Mouse (Mus musculus) kidney, postnatal 0 days (tissue): ENCODE measurements around the gene Csrnp3. TPM values are rescaled to one million over a fixed set of nuclear protein-coding genes. Genes with fewer than 3 reads are reported as not detected.

Source experiments
- ATAC-seq: fragments of 200-750 bp; cut with Nextera tagmentation; replicated peaks from 2 replicates; pipeline ENCODE4 v1.8.0; 2017; ENCODE audit warnings: low read depth, moderate number of reproducible peaks, moderate TSS enrichment, moderate library complexity; ENCODE audit not compliant: low FRiP score
- DNase-seq: peaks from one replicate; pipeline ENCODE4 v3.0.0-alpha.2; 2016; ENCODE audit warnings: low spot score
- H3K27ac ChIP-seq: fragments of 300-500 bp; sonication (generic); 2 replicates; pipeline ENCODE4 v1.5.1; 2014; ENCODE audit warnings: mild to moderate bottlenecking
- H3K27me3 ChIP-seq: fragments of 300-500 bp; sonication (generic); 2 replicates; pipeline ENCODE4 v1.6.1; 2014; ENCODE audit warnings: low read length, mixed read lengths; ENCODE audit not compliant: insufficient read depth
- H3K36me3 ChIP-seq: fragments of 300-500 bp; sonication (generic); 2 replicates; pipeline ENCODE4 v1.6.1; 2014; ENCODE audit warnings: low read length, mixed read lengths; ENCODE audit not compliant: insufficient read depth
- H3K4me1 ChIP-seq: fragments of 300-500 bp; sonication (generic); replicated peaks from 2 replicates; pipeline ENCODE4 v1.6.1; 2014; ENCODE audit warnings: antibody characterized with exemption, low read length, mixed read lengths; ENCODE audit not compliant: insufficient read depth
- H3K4me2 ChIP-seq: fragments of 300-500 bp; sonication (generic); 2 replicates; pipeline ENCODE4 v1.6.1; 2014; ENCODE audit warnings: mild to moderate bottlenecking, low read length, moderate library complexity, mixed read lengths
- H3K4me3 ChIP-seq: fragments of 300-500 bp; sonication (generic); replicated peaks from 2 replicates; pipeline ENCODE4 v1.5.1; 2014; ENCODE audit warnings: low read depth, low read length
- H3K9ac ChIP-seq: fragments of 300-500 bp; sonication (generic); 2 replicates; pipeline ENCODE4 v1.6.1; 2014; ENCODE audit warnings: low read depth, low read length
- H3K9me3 ChIP-seq: fragments of 300-500 bp; sonication (generic); replicated peaks from 2 replicates; pipeline ENCODE4 v1.6.1; 2016; ENCODE audit warnings: low read length, inconsistent platforms, mixed read lengths
- CTCF ChIP-seq: IDR thresholded peaks from 2 replicates; pipeline ENCODE4 v1.5.1; 2016; ENCODE audit warnings: antibody characterized with exemption, low read depth, mild to moderate bottlenecking, moderate library complexity
- whole genome bisulfite sequencing: fragments of 180-500 bp; shearing (Covaris S2); extraction: QIAGEN DNeasy Blood & Tissue Kit; methylation state at CpG from one replicate; pipeline ENCODE4 v1.1.7; 2014; 5-methylcytosine and 5-hydroxymethylcytosine counted together
- polyA plus RNA-seq: library from polyadenylated mRNA; unstranded; fragments of >200 nt; fragmentation: Nextera tagmentation; extraction: Ambion mirVana; gene quantifications from 2 replicates; pipeline ENCODE4 v1.2.1, GENCODE M21; 2015

Csrnp3 gene
- polyA plus RNA-seq, 1 experiment from 2014 or later: 1.5 TPM

DNA sequence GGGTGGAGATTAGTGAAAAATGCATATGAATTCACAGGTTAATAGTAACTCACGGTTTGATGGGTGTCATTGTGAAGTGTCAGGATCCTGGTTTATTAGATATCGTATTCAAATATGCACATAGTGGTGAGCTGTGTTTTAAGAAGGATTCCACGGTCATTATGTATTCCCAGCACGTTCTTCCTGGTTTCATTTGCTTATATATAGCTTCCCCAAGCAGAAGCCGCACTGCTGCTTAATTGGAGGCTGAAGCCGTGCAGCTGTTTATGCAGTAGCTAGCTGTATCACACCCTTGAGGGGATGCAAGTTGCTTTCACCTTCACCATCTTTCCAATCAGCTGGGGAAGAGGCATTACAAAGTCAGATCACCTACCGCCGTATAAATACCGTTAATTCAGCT lies 111.2 kb downstream of the Csrnp3 start:
- Histone ChIP-seq H3K4me1 (no peaks in the 10 kb centered on the region), H3K36me3 (no peaks in the 10 kb centered on the region), H3K4me3 (no peak overlapping the region), H3K9me3 (no peaks in the 10 kb centered on the region), H3K9ac (no peak overlapping the region), H3K4me2 (no peak overlapping the region), H3K27ac (no peak overlapping the region), H3K27me3 (no peaks in the 10 kb centered on the region)
- ATAC-seq (no peak), DNase-seq (no peak)
- 85% methylated on average over 9 of the region's 9 CpGs for WGBS
- no peak for TF ChIP-seq CTCF

DNA sequence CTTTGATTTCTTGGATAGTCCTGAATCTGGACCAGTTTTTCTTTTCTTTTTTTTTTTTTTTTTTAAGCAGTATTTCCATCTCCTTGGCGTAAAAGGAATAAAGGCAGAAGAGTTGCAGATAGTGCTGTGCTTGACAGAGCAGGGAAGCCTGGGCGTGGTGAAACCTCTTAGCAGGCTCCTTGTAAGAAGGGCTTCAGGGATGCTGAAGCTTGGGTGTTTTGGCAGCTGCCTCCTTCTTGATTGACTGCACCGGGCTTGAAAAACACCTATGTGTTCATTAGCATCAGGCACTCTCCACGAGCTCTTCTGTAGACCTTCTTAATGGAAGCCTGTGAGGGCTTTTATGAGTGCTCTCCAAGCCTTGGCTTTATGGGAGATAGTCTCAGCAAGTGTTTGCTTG lies 117.9 kb downstream of the Csrnp3 start:
- 61% methylated on average over 4 of the region's 4 CpGs for WGBS
- Histone ChIP-seq H3K4me3 (no peak overlapping the region), H3K9ac (no peak overlapping the region), H3K27me3 (no peaks in the 10 kb centered on the region), H3K27ac (no peak overlapping the region), H3K4me2 (no peak overlapping the region), H3K9me3 (no peaks in the 10 kb centered on the region), H3K4me1 (no peaks in the 10 kb centered on the region), H3K36me3 (no peaks in the 10 kb centered on the region)
- TF ChIP-seq CTCF: no peak
- DNase-seq (no peak), ATAC-seq (no peak)

DNA sequence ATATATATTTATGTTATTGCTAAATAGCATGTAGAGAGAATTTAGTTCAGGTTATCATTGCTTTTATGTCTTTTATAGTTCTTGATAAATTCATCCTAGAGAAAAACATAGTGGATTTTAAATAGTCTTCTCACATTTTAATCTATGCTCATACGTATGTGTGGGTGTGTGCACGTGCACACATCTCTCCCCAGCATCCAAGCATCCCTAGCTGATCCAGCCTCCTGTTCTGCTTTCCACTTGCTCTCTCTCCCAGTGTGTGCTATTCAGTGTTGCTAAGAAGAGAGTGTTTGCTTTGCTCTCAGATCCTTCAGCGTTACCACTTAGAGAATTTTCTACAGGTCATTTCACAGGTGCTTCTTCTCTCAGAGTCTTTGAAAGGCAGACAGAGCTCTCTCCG lies 123.2 kb downstream of the Csrnp3 start:
- Histone ChIP-seq H3K27me3 (no peaks in the 10 kb centered on the region), H3K4me2 (no peak overlapping the region), H3K27ac (no peak overlapping the region), H3K36me3 (no peaks in the 10 kb centered on the region), H3K4me1 (no peaks in the 10 kb centered on the region), H3K4me3 (no peak overlapping the region), H3K9me3 (no peaks in the 10 kb centered on the region), H3K9ac (no peak overlapping the region)
- TF ChIP-seq CTCF: no peak
- DNase-seq (no peak), ATAC-seq (no peak)
- WGBS: 67% methylated on average over 4 of the region's 4 CpGs

DNA sequence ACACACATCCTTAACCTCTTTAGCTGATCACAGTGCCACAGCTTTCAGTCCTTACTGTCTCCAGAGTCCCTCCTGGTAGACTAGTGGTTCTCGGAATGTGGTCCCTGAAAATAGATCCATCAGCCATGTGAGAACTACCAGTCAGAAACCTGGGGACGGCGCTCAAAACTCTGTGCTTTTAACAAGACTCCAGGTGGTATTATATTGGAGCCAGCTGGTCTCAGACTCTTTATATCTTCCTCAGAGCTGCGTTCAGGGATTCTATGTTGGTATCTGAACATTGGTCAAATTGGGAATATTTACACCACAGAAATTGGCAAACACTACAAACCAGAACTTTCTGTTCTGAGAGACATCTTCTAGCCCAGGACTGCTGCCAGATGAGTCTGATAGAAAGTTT lies 128.3 kb downstream of the Csrnp3 start:
- no peak overlapping the region for H3K4me3 ChIP-seq
- no peaks in the 10 kb centered on the region for H3K4me1 ChIP-seq
- TF ChIP-seq CTCF: no peak
- H3K27me3 ChIP-seq: no peaks in the 10 kb centered on the region
- 93% methylated on average over 4 of the region's 4 CpGs for WGBS
- no peaks in the 10 kb centered on the region for H3K9me3 ChIP-seq
- ATAC-seq: no peak
- no peak overlapping the region for H3K9ac ChIP-seq
- H3K36me3 ChIP-seq: no peaks in the 10 kb centered on the region
- no peak overlapping the region for H3K4me2 ChIP-seq
- no peak overlapping the region for H3K27ac ChIP-seq
- DNase-seq: no peak

DNA sequence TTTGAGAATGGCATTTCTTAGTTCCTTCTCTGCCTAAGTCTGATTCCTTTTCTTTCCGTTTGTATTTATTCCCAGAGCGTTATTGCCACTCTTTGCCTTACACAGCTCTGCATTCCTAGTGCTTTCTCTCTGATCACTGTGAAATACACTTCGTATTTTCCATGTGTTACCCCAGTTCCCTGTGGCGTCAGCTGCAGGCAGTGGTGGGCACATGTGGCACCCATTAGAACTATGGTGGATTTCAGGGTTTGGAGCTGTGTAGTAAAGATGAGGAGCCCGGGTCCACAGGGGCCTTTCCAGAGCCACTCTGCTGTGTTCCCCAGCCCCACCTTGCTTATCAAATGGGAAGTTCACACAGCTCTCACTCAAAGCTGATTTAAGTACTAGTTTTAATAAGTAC lies 129.8 kb downstream of the Csrnp3 start:
- H3K4me1 ChIP-seq: no peaks in the 10 kb centered on the region
- DNase-seq: no peak
- H3K9ac ChIP-seq: no peak overlapping the region
- H3K27me3 ChIP-seq: no peaks in the 10 kb centered on the region
- H3K4me3 ChIP-seq: no peak overlapping the region
- TF ChIP-seq CTCF: no peak
- H3K36me3 ChIP-seq: no peaks in the 10 kb centered on the region
- H3K4me2 ChIP-seq: no peak overlapping the region
- no peak for ATAC-seq
- no peaks in the 10 kb centered on the region for H3K9me3 ChIP-seq
- 87% methylated on average over 5 of the region's 5 CpGs for WGBS
- no peak overlapping the region for H3K27ac ChIP-seq

DNA sequence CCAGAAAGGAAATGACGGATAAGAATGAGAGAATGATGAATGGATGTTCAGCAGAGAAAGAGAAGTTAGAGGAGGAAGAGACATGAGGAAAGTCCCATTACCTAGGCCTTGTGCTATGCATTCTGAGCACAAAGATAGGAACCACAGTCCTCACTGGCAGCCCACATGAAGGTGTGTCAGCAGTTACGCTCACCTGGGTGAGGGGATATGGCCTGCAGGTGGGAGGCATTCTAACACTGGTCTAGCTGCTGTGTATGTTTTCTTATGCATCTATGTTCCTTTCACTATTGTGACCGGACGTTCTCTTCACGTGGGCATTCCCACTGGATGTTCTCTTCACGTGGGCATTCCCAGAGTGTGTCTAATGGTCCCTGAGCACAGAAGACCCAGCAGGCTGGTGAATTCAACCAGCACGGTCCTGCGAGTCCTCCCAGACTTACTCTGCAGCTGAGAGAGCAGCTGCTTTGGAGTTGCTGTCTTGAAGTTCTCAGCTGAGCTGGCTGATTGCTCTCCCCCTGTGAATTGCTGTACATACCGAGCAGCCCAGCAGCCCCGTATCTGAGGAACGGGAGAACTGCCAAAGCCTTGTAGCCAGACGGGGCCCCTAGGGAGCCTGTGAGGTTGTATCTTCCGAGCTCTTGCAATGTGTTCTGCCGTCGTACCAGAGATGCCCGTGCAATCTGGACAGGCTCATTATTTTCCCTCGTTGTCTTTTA lies 133.9 kb downstream of the Csrnp3 start:
- Histone ChIP-seq H3K4me3 (no peak overlapping the region), H3K36me3 (no peaks in the 10 kb centered on the region), H3K27me3 (no peaks in the 10 kb centered on the region), H3K27ac (no peak overlapping the region), H3K4me1 (no peaks in the 10 kb centered on the region), H3K9me3 (no peaks in the 10 kb centered on the region), H3K9ac (no peak overlapping the region), H3K4me2 (no peak overlapping the region)
- DNase-seq: peak; percentile 65
- 45% methylated on average over 17 of the region's 17 CpGs for WGBS
- TF ChIP-seq CTCF: no peak
- no peak for ATAC-seq

DNA sequence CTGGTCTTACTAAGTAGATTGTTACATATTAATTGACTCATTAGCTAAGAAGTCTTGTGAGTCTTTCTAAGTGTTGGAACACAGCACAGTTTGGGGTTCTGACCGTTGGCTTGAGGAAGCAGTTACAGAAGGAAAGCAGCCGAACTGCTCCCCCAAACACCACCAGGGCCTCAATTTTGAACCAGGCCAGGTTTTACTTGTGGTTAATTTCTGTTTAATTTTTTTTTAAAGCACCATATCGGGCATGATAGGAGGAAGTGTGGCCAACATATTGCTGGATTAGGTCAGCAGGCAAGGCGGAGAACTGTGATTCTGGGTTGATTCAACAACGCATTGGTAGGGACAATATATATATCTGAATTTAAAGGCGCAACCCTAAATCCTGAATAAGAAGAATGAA lies 135.9 kb downstream of the Csrnp3 start:
- 90% methylated on average over 6 of the region's 6 CpGs for WGBS
- no peak for TF ChIP-seq CTCF

More for the DNA sequence above, 135.9 kb downstream of the Csrnp3 start:
- no peak overlapping the region for H3K27ac ChIP-seq
- no peaks in the 10 kb centered on the region for H3K9me3 ChIP-seq
- DNase-seq: no peak
- ATAC-seq: no peak
- H3K27me3 ChIP-seq: no peaks in the 10 kb centered on the region
- H3K36me3 ChIP-seq: no peaks in the 10 kb centered on the region
- H3K4me1 ChIP-seq: no peaks in the 10 kb centered on the region
- no peak overlapping the region for H3K9ac ChIP-seq
- H3K4me2 ChIP-seq: no peak overlapping the region
- H3K4me3 ChIP-seq: no peak overlapping the region
